Mouse (Mus musculus) thymus, adult 2 months (tissue): ENCODE measurements around the gene Ehd2. TPM values are rescaled to one million over a fixed set of nuclear protein-coding genes. Genes with fewer than 3 reads are reported as not detected.

Experiments
- DNase-seq: peaks from one replicate; pipeline ENCODE4 v3.0.0; 2021
- H3K27ac ChIP-seq: fragments of 200-500 bp; 2 replicates; pipeline ENCODE4 v1.5.1; 2012; ENCODE audit warnings: low read length, control low read depth; ENCODE audit not compliant: control insufficient read depth, insufficient read depth
- H3K27me3 ChIP-seq: fragments of 200-500 bp; 2 replicates; pipeline ENCODE4 v1.6.1; 2012; ENCODE audit warnings: mild to moderate bottlenecking, low read length, moderate library complexity, mixed read lengths; ENCODE audit not compliant: control insufficient read depth, insufficient read depth
- H3K36me3 ChIP-seq: fragments of 200-500 bp; 2 replicates; pipeline ENCODE4 v1.6.1; 2012; ENCODE audit warnings: mild to moderate bottlenecking, low read length, moderate library complexity; ENCODE audit not compliant: control insufficient read depth, insufficient read depth
- H3K4me1 ChIP-seq: fragments of 200-500 bp; replicated peaks from 2 replicates; pipeline ENCODE4 v1.6.1; 2012; ENCODE audit warnings: low read length; ENCODE audit not compliant: control insufficient read depth, insufficient read depth
- H3K4me3 ChIP-seq: fragments of 200-500 bp; 2 replicates; pipeline ENCODE4 v1.5.1; 2012; ENCODE audit warnings: mild to moderate bottlenecking, low read length, control low read depth, moderate library complexity; ENCODE audit not compliant: control insufficient read depth, insufficient read depth
- CTCF ChIP-seq: fragments of 200-500 bp; IDR thresholded peaks from 2 replicates; pipeline ENCODE4 v1.5.1; 2012; ENCODE audit warnings: mild to moderate bottlenecking, control low read depth, low read length, moderate library complexity, borderline replicate concordance; ENCODE audit not compliant: control insufficient read depth, poor library complexity, insufficient read depth; ENCODE audit errors: extremely low read depth
- POLR2A ChIP-seq: fragments of 200-500 bp; IDR thresholded peaks from 2 replicates; pipeline ENCODE4 v1.6.1; 2012; ENCODE audit warnings: mild to moderate bottlenecking, low read length, control low read depth, moderate library complexity; ENCODE audit not compliant: control insufficient read depth, poor library complexity, insufficient read depth; ENCODE audit errors: extremely low read depth
- WGBS: fragments of 180-500 bp; shearing (Covaris S2); methylation state at CpG from one replicate; pipeline ENCODE4 v1.1.7; 2018; 5-methylcytosine and 5-hydroxymethylcytosine counted together
- polyA plus RNA-seq: library from polyadenylated mRNA; depleted of rRNA; stranded (reverse); fragments of >200 nt; gene quantifications from 2 replicates; pipeline ENCODE4 v1.2.3, GENCODE M21; 2012; rRNA removed

Ehd2 gene
- 15.0 and 17.4 TPM in 2 replicates for polyA plus RNA-seq

DNA sequence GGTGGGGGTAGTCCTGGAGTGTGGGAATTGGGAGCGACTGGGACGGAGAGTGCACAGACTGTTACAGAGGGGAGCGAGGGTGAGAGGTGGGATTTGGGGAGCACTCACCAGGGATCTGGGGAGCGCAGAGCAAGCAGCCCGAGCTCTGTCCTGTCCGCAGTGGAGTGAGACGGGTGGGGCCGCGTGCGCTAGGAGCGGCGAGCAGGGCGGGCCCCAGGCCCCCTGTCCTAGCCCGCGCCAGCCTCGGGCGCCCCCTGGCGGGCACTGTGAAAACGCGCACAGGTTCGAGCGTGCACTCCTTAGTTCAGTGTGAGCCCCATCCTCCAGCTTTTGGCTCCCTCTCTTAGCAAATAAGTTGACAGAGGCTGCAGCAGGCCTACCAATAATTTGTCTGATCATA, at the start of gene Ehd2:
TSS of gene Ehd2 (minus strand) at position 256 of the 400 bp plus-strand sequence.
- WGBS: 8% methylated on average over 22 of the region's 22 CpGs
- Histone ChIP-seq H3K27ac (no peak within 1 kb of the TSS), H3K4me3 (no peak within 1 kb of the TSS), H3K4me1 (no peaks in the 10 kb centered on the region), H3K36me3 (peaks cover 10% of the 10 kb centered on the region), H3K27me3 (no peaks in the 10 kb centered on the region)
- peak; percentile 55 for DNase-seq
- TF ChIP-seq POLR2A (no peak), CTCF (peak; percentile 96)

DNA sequence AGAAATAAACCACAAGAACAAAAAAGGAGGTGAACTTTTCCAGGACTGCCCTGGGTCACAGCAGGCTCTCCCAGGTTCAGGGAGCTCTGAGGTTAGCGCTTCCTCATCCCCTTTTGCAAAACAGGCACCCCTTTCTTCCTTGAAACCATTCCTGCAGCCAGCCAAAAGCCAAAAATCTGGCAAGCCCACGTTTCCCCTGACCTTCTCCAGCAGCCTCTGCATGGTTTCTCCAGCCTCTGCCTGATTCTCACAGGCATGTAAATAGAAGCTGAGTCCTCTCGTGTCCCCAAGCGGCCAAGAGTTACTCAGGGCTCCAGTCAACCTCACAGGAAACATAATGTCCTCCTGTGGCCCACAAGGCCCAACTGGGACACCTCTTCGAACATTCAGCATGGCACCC, 48.0 kb upstream of the Ehd2 start:
- H3K36me3 ChIP-seq: no peaks in the 10 kb centered on the region
- H3K4me3 ChIP-seq: no peak overlapping the region
- TF ChIP-seq POLR2A: no peak
- no peak for TF ChIP-seq CTCF
- H3K4me1 ChIP-seq: peaks cover 35% of the 10 kb centered on the region
- whole genome bisulfite sequencing: 62% methylated on average over 5 of the region's 5 CpGs
- no peaks in the 10 kb centered on the region for H3K27me3 ChIP-seq
- H3K27ac ChIP-seq: no peak overlapping the region
- no peak for DNase-seq

DNA sequence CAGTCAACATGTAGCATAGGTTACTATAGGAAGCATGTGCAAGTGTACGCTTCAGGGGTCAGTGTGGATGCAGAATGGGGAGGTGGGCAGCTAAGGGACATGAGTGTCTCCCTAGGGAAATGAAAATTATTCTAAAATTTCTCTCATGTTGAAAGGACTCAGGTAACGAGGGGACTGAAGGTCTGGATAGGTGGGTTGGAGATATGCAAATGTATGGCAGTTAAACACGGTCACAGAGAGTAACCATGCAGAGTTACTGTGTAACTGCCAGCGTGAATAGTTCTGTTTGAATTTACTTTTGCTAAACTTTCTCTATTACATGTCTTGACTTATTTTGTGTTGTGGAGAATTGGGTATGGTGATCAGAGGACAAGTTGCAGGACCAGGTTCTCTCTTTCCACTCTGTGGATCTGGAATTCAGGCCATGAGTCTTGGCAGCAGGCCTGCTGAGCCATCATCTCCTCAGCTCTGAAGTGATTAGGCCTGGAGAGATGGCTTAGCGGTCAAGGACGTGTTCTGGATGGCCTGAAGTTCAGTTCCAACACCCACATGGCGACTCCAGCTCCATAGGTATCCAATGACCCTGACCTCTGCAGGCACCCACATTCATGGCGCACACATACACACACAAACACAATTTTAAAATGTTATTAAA, 47.3 kb upstream of the Ehd2 start:
- H3K4me1 ChIP-seq: peaks cover 34% of the 10 kb centered on the region
- no peaks in the 10 kb centered on the region for H3K36me3 ChIP-seq
- no peak for TF ChIP-seq CTCF
- no peak for TF ChIP-seq POLR2A
- no peaks in the 10 kb centered on the region for H3K27me3 ChIP-seq
- 94% methylated on average over 8 of the region's 8 CpGs for WGBS
- H3K4me3 ChIP-seq: no peak overlapping the region
- no peak overlapping the region for H3K27ac ChIP-seq
- DNase-seq: no peak

DNA sequence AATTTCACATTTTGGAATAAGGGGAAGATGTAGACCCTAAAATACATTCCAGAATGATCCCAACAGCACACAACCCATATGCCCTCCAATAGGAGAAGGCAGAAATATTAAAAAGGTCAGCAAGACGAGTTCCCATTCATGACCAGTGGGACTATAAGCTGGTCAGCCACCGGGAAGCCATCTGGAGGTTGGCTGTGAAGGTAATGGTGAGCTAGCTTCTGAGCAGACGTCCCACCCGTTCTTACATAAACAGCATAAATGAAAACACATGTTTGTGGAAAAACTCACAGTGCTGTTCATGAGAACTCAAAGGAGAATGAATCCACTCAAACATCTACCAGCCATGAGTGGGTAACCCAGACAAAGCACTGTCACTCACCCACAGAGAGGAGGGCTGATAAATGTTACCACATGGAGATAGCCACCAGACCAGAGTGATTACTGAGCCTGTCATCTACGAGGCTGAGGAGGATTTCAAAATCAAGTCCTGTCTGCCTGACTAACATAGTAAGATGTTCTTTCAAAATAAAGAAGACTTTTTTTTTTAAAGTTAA, 46.4 kb upstream of the Ehd2 start:
- TF ChIP-seq CTCF (no peak), POLR2A (no peak)
- H3K27ac ChIP-seq: no peak overlapping the region

DNA sequence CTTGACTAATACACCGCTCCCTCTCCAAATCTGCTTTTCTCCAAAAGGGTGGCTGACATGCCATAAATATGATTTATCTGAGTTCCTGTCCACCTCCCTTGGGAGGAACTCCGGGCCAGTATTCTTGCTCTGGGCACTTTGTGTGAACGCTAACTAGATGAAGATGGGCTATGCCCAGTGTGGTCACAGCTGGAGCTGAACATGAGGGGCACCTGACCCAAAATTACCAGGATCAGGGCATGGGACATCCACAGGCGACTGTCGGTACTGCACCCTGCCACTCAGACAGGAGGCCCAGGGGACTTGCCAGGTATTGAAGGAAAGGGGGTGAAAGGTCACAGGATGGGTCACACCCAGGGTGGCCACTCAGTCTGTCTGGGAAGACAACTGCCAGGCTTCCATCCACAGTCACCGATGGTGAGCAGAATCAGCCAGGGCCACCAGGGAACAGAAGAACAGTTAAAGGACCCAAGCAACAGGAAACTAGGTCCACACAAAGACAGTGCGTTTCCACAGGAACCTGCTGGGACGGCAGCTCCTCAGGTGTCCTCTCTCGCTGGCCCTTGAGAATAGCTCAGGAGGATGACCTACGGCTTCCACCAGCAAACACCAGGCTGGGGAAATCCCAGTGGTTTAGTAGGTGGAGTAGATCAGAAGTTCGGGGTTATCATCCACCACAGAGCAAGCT, 45.4 kb upstream of the Ehd2 start:
- no peak overlapping the region for H3K27ac ChIP-seq
- 63% methylated on average over 11 of the region's 11 CpGs for WGBS
- H3K27me3 ChIP-seq: no peaks in the 10 kb centered on the region
- H3K36me3 ChIP-seq: no peaks in the 10 kb centered on the region
- peak; percentile 56 for DNase-seq
- peaks cover 24% of the 10 kb centered on the region for H3K4me1 ChIP-seq
- H3K4me3 ChIP-seq: no peak overlapping the region
- no peak for TF ChIP-seq POLR2A
- peak; percentile 77; the same call in 1 of the 2 replicates for TF ChIP-seq CTCF

More for the DNA sequence above, 46.4 kb upstream of the Ehd2 start:
- Histone ChIP-seq H3K27me3 (no peaks in the 10 kb centered on the region), H3K4me1 (peaks cover 29% of the 10 kb centered on the region), H3K4me3 (no peak overlapping the region), H3K36me3 (no peaks in the 10 kb centered on the region)
- WGBS: 91% methylated on average over 5 of the region's 5 CpGs
- no peak for DNase-seq

DNA sequence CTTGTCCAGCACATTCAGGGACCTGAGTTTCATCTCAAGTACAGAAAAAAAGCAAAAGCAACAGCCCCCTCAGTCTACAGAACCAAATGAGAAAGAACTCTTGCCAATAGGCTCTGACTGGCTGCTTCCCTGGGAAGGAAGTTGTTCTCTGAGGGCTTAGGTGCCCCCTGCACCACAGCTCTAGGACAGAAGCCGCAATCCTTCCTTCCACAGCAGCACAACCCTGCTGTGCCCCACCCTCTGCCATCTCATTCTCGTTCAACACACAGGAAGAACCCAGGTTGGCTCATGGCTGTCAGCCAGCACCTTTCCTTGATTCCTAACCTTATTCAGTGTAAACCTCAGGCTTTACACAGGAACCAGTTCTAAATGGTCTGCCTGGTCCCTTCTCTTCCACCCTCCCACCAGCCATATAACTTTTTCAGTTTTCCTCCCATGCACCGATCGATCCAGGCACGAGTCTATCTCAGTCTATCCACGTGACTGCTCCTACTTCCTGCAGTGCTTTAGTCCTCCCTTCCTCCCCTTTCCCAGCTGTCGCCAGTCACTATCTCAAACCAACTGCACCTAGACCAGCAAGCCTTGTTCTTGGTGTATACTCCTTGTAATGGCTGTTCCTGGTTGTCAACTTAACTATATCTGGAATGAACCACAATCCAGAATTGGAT, 44.2 kb upstream of the Ehd2 start:
- Histone ChIP-seq H3K27ac (no peak overlapping the region; the same call in 1 of the 2 replicates), H3K4me3 (no peak overlapping the region), H3K36me3 (no peaks in the 10 kb centered on the region), H3K4me1 (peaks cover 25% of the 10 kb centered on the region), H3K27me3 (no peaks in the 10 kb centered on the region)
- WGBS: 17% methylated on average over 7 of the region's 7 CpGs
- no peak for DNase-seq
- TF ChIP-seq CTCF (no peak), POLR2A (no peak)
